Comparison of ENCODE assay signal across 7 mouse cellular contexts in the genomic region with DNA sequence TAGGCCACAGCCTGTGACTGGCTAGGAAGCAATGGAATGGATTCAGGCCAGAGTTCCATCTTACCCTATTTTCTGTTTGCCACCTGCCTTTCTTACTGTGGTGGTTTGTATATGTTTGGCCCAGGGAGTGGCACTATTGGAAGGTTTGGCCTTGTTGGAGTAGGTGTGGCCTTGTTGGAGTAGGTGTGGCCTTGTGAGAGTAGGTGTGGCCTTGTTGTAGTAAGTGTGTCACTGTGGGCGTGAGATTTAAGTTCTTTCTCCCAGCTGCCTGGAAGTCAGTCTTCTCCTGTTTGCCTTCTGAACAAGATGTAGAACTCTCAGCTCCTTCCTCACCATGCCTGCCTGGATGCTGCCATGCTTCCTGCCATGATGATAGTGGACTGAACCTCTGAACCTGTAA. TPM values are rescaled to one million over a fixed set of nuclear protein-coding genes. Genes with fewer than 3 reads are reported as not detected.
A peak's percentile ranks its signal among the peaks of the same experiment; 100 is the strongest.
DNase-seq lines count a peak whose midpoint lies in the region; TF ChIP-seq lines count a peak whose summit lies in the region.
"Not testable (repeated sequence)": the region's sequence is repeated elsewhere in the genome, so short reads cannot be mapped to it uniquely, and the experiment has no call there.
"Had no signal": no experiment of that assay in that cellular context is flagged by ENCODE, and none has a peak within 500 bp of the region (broad histone marks: within the 10 kb centered on the region; RNA-seq: fewer than 3 reads in every experiment).

No protein-coding gene starts in this region.

- in situ Hi-C loops in CH12.LX (cut with MboI; ENCODE audit: low pct_ligation_motif_present, low pct_unique_long_range_greater_than_20kb, low sequenced_read_pairs), result not testable (repeated sequence)

- DNase-seq in A20 (ENCODE audit: low read depth, low spot score) (peak; percentile 48), ES-CJ7 (ENCODE audit: low read depth, low spot score) (peak; percentile 48), R1 (ENCODE audit: low read depth, low spot score) (peak; percentile 74), ZHBTc4 (ENCODE audit: low read depth, low spot score) (peak; percentile 65)
- DNase-seq in CH12.LX (ENCODE audit: extremely low read depth), result not testable (repeated sequence)
- peak; percentile 24 for DNase-seq in thymus, postnatal 0 days (ENCODE audit: low spot score)

- peaks cover 81 to 95% of the 10 kb centered on the region in 2 experiments for H3K4me1 ChIP-seq in CH12.LX (ENCODE audit: control insufficient read depth in 1 of 2, insufficient read depth in 2 of 2)

- peaks cover 3 to 35% of the 10 kb centered on the region in 2 experiments for H3K36me3 ChIP-seq in CH12.LX (replicated peaks in 1 of 2; ENCODE audit: control insufficient read depth in 1 of 2, insufficient read depth in 1 of 2, low read length in 1 of 2)

- H3K79me2 ChIP-seq in CH12.LX (replicated peaks; ENCODE audit: control insufficient read depth, extremely low read depth, insufficient read depth, poor library complexity, severe bottlenecking), result not testable (repeated sequence)

- not testable (repeated sequence) for H3K4me2 ChIP-seq in CH12.LX (ENCODE audit: insufficient read depth, low read depth, poor library complexity, severe bottlenecking)

- not testable (repeated sequence) for H3K27me3 ChIP-seq in CH12.LX (replicated peaks)

- not testable (repeated sequence) for TF ChIP-seq EP300 in CH12.LX (IDR thresholded peaks at IDR 0.05; ENCODE audit: low read length)

- TF ChIP-seq RAD21 in CH12.LX (IDR thresholded peaks at IDR 0.05; ENCODE audit: low read depth, low read length), result not testable (repeated sequence)

- not testable (repeated sequence) for H3K9me3 ChIP-seq in CH12.LX (replicated peaks; ENCODE audit: low read length)

- H3K4me3 ChIP-seq in CH12.LX (replicated peaks in 1 of 3; ENCODE audit: low read depth in 2 of 3, low read length in 2 of 3, poor library complexity in 1 of 3), result not testable (repeated sequence)

- TF ChIP-seq POLR2A in CH12.LX (IDR thresholded peaks at IDR 0.05; ENCODE audit: low read depth, low read length), result not testable (repeated sequence)

- H3K27ac ChIP-seq in CH12.LX (ENCODE audit: insufficient read depth, low read depth), result peak overlapping the region; percentile 82

- H3K9ac ChIP-seq in CH12.LX (ENCODE audit: insufficient read depth, low read depth), result not testable (repeated sequence)

- dilution Hi-C loops in CH12.LX (cut with MboI; ENCODE audit: extremely low pct_ligation_motif_present, extremely low pct_unique_long_range_greater_than_20kb, low sequenced_read_pairs), result not testable (repeated sequence)

- not testable (repeated sequence) for TF ChIP-seq CTCF in CH12.LX (conservative IDR thresholded peaks at IDR 0.05 in 1 of 2, IDR thresholded peaks at IDR 0.05 in 1 of 2; ENCODE audit: low read depth in 2 of 2, low read length in 2 of 2)

RNA-seq across cellular contexts. Expression of gene Slc29a3, which starts 10.3 kb away (rescaled TPM):
- 5.9 and 6.7 TPM in 2 replicates for total RNA-seq in CH12.LX (2012; rRNA removed)
- 3.3 and 4.1 TPM in 2 replicates for total RNA-seq in CH12.LX (2014; rRNA removed)
- 13.3 and 19.1 TPM in 2 replicates for polyA plus RNA-seq in CH12.LX (2012; ENCODE audit: insufficient read length, low read depth)
- 21.9 and 22.5 TPM in 2 replicates for polyA plus RNA-seq in thymus, postnatal 0 days (2015; fragmentation: Nextera tagmentation; extraction: Ambion mirVana)

RNA-seq across cellular contexts. Expression of gene Cdh23, which starts 46.0 kb away (rescaled TPM):
- total RNA-seq in CH12.LX (2012; rRNA removed), result 0.30 and 0.34 TPM in 2 replicates
- total RNA-seq in CH12.LX (2014; rRNA removed), result 0.04 and 0.20 TPM in 2 replicates
- polyA plus RNA-seq in CH12.LX (2012; ENCODE audit: insufficient read length, low read depth), result 0.73 and 0.75 TPM in 2 replicates
- polyA plus RNA-seq in thymus, postnatal 0 days (2015; fragmentation: Nextera tagmentation; extraction: Ambion mirVana), result 2.7 and 3.1 TPM in 2 replicates
- polyA plus RNA-seq: G1E had no signal
